Comparison of ENCODE assay signal across 8 mouse cellular contexts in the genomic region with DNA sequence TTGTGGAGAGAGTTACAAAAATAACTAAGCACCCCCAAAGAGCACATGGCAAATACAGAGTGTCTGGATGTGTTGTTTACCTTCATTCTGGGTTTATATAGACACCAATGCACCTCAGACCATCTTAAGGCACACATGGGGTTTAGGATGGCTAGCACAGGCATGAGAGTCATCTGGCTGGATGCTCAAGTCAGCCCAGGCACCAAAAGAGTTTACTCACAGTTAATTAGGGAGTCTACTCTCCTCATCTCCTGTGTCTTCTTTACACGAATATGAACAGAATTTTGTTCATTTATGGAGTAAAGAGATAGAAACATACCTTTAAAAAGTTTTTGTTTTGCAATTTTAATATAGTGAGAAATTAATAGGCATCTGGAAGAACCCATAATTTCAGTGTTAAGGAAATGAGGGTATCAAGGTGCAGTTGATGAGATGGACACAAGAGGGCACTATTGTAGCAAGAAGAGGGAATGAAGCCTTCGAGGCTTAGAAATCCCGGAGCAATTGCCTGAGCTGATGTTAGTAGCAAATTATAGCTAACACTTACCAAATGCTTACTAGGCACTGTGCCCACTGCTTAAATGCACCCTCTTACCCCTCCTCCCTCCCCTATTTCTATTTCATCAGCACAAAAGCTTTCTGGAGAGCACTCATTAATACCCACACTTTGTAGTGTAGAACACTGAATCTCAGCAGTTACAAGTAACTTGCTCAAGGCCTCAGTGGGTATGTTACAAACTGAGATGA.
A peak's percentile ranks its signal among the peaks of the same experiment; 100 is the strongest.
DNase-seq lines count a peak whose midpoint lies in the region; ATAC-seq and TF ChIP-seq lines count a peak whose summit lies in the region.

No protein-coding gene starts in this region.

- no peak overlapping the region for H3K4me3 ChIP-seq in cortical plate, adult 2 months (ENCODE audit: insufficient read depth, low read length)
- no peak overlapping the region for H3K4me3 ChIP-seq in midbrain, embryonic 16.5 days (ENCODE audit: low read depth, low read length)

- peak; percentile 29 to 64 for DNase-seq in heart, postnatal 10 days
- DNase-seq in heart, adult 11 months, result no peak
- DNase-seq in MEL-GATA-1-ER (ENCODE audit: extremely low read depth, low read depth), result peak; percentile 19
- DNase-seq in heart, postnatal 4 days, result peak; percentile 62
- peak; percentile 12 to 13 for DNase-seq in left cerebral cortex, adult 8-10 months (ENCODE audit: low spot score in 2 of 2)
- DNase-seq in ovary, postnatal 36 days (ENCODE audit: low spot score), result no peak

- WGBS in midbrain, embryonic 16.5 days, result 4% methylated on average over 3 of the region's 3 CpGs

- H3K27me3 ChIP-seq in midbrain, embryonic 16.5 days (ENCODE audit: control insufficient read depth, insufficient read depth, low read depth, low read length), result no peaks in the 10 kb centered on the region

- intact Hi-C loops in heart, postnatal 10 days (cut with DNase I), result loop anchor here (1.0 to 5.0 kb wide), 2 partner anchors 1106 to 1120 kb away; no protein-coding TSS in a partner anchor

- H3K27ac ChIP-seq in cortical plate, adult 2 months (ENCODE audit: insufficient read depth, low read length), result no peak overlapping the region
- no peak overlapping the region for H3K27ac ChIP-seq in midbrain, embryonic 16.5 days (ENCODE audit: low read length)

- H3K4me1 ChIP-seq in cortical plate, adult 2 months (ENCODE audit: control insufficient read depth, insufficient read depth, low read length), result no peaks in the 10 kb centered on the region
- H3K4me1 ChIP-seq in midbrain, embryonic 16.5 days (ENCODE audit: control insufficient read depth, insufficient read depth, low read length), result no peaks in the 10 kb centered on the region

- peak; percentile 66 for TF ChIP-seq CTCF in cortical plate, adult 2 months (IDR thresholded peaks at IDR 0.05; ENCODE audit: extremely low read depth, insufficient read depth, low read length)

- TF ChIP-seq POLR2A in cortical plate, adult 2 months (IDR thresholded peaks at IDR 0.05; ENCODE audit: extremely low read depth, insufficient read depth, low read length), result no peak

- peak; percentile 88 for ATAC-seq in midbrain, embryonic 16.5 days

- H3K4me2 ChIP-seq in midbrain, embryonic 16.5 days (ENCODE audit: low read length), result no peak overlapping the region

- no peaks in the 10 kb centered on the region for H3K36me3 ChIP-seq in midbrain, embryonic 16.5 days (ENCODE audit: control insufficient read depth, insufficient read depth, low read length)

- no peak overlapping the region for H3K9ac ChIP-seq in midbrain, embryonic 16.5 days (ENCODE audit: low read depth, low read length)

- no peaks in the 10 kb centered on the region for H3K9me3 ChIP-seq in midbrain, embryonic 16.5 days (replicated peaks; ENCODE audit: control insufficient read depth, low read length, poor library complexity, severe bottlenecking)

Comparison
In these comparisons a context has a peak if more than half of its experiments do, and no peak if none do; other contexts are left out.
1. DNase-seq: peak in heart, postnatal 10 days (2 of 2), MEL-GATA-1-ER (single experiment), heart, postnatal 4 days (single experiment) and left cerebral cortex, adult 8-10 months (2 of 2); none in heart, adult 11 months (single experiment) and ovary, postnatal 36 days (single experiment).